Mouse (Mus musculus) MEL (cell line): ENCODE results near the gene Prss33.

ENCODE experiments used
- CTCF ChIP-seq, 3 experiments: IDR thresholded peaks in 2 of 3; conservative IDR thresholded peaks in 1 of 3; 2 replicates each; pipeline ENCODE4 v1.5.1; 2011 to 2012; ENCODE audit warnings: low read length in 3 of 3, low read depth in 2 of 3, mild to moderate bottlenecking in 2 of 3, improper control_type of control experiment in 1 of 3, inconsistent platforms in 1 of 3, mixed read lengths in 1 of 3, moderate library complexity in 1 of 3; ENCODE audit not compliant: control insufficient read depth in 1 of 3, insufficient read depth in 1 of 3, poor library complexity in 1 of 3, severe bottlenecking in 1 of 3
- EP300 ChIP-seq, 2 experiments: IDR thresholded peaks; 2 replicates each; pipeline ENCODE4 v1.6.1; 2011; ENCODE audit warnings: improper control_type of control experiment in 2 of 2, low read length in 2 of 2, low read depth in 1 of 2, mild to moderate bottlenecking in 1 of 2
- MAX ChIP-seq: IDR thresholded peaks from 2 replicates; pipeline ENCODE4 v1.6.1; 2011; ENCODE audit warnings: low read length, improper control_type of control experiment
- MXI1 ChIP-seq: IDR thresholded peaks from 2 replicates; pipeline ENCODE4 v1.6.1; 2011; ENCODE audit warnings: mild to moderate bottlenecking, low read depth, low read length, improper control_type of control experiment
- NELFE ChIP-seq: IDR thresholded peaks from 2 replicates; pipeline ENCODE4 v1.6.1; 2011; ENCODE audit warnings: low read depth, low read length, improper control_type of control experiment
- POLR2A ChIP-seq, 2 experiments: IDR thresholded peaks; 2 replicates each; pipeline ENCODE4 v1.6.1; 2011 to 2012; ENCODE audit warnings: low read length in 2 of 2, mild to moderate bottlenecking in 2 of 2, control low read depth in 1 of 2, improper control_type of control experiment in 1 of 2, low read depth in 1 of 2, moderate library complexity in 1 of 2; ENCODE audit not compliant: control insufficient read depth in 1 of 2, insufficient read depth in 1 of 2, poor library complexity in 1 of 2
- POLR2AphosphoS2 ChIP-seq: IDR thresholded peaks from 2 replicates; pipeline ENCODE4 v1.6.1; 2011; ENCODE audit warnings: low read length, improper control_type of control experiment
- SIN3A ChIP-seq: IDR thresholded peaks from 2 replicates; pipeline ENCODE4 v1.6.1; 2012; ENCODE audit warnings: low read length, improper control_type of control experiment, inconsistent platforms
- TAL1 ChIP-seq: IDR thresholded peaks from 2 replicates; pipeline ENCODE4 v1.6.1; 2012; ENCODE audit warnings: mild to moderate bottlenecking, inconsistent platforms, low read length, moderate library complexity, mixed read lengths
- ZNF384 ChIP-seq: IDR thresholded peaks from 2 replicates; pipeline ENCODE4 v1.6.1; 2012; ENCODE audit warnings: low read depth, mild to moderate bottlenecking, inconsistent platforms, low read length, improper control_type of control experiment

DNA sequence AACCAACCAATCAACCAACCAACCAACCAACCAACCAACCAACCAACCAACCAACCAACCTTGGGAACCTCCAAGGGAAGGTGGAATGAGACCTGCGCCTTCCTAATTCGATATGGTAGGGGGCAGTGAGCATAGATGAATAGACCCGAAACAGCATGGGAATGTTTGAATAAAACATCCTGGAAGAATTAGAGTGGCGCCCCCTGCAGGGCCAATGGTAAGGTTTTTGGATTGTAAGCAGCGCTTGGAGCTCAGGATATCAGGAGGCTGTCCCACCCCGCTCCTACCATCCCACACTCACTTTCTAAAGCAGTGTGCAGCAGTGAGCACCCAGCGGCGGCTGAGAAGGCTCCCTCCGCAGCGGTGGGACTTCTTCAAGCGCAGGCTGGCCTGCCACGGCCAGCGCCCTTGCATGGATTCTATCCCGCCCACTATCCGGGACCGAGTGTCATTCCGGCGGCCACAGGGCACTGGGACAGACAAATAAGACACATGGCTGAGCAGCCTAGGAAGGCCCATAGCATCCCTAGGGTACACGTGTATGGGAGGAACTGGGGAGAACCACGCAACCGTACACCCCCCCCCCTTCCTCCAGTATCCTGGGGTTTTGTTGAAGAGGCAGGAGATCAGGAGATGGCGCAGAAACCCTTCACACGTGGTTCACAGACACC lies 7.4 kb upstream of the Prss33 start:
- TF ChIP-seq POLR2A (IDR thresholded peaks at IDR 0.05; ENCODE audit: control insufficient read depth in 1 of 2, insufficient read depth in 1 of 2, low read depth in 1 of 2, low read length in 2 of 2, poor library complexity in 1 of 2): no peak
- TF ChIP-seq SIN3A: peak; percentile 31; the same call in 1 of the 2 replicates
- TF ChIP-seq CTCF (IDR thresholded peaks at IDR 0.05 in 2 of 3, conservative IDR thresholded peaks at IDR 0.05 in 1 of 3; ENCODE audit: control insufficient read depth in 1 of 3, insufficient read depth in 1 of 3, low read depth in 2 of 3, low read length in 3 of 3, poor library complexity in 1 of 3, severe bottlenecking in 1 of 3): peak; percentile 61 to 67 (median 65)
- no peak for TF ChIP-seq TAL1
- TF ChIP-seq ZNF384: no peak
- TF ChIP-seq NELFE: peak; percentile 2; the same call in 1 of the 2 replicates
- TF ChIP-seq POLR2AphosphoS2: no peak
- TF ChIP-seq MXI1: no peak
- no peak for TF ChIP-seq EP300 (IDR thresholded peaks at IDR 0.05; ENCODE audit: low read depth in 1 of 2, low read length in 2 of 2)
- peak; percentile 89; the same call in 1 of the 2 replicates for TF ChIP-seq MAX
